Mouse (Mus musculus) kidney, adult 2 months (tissue): ENCODE results near the gene Kcnh6. TPM values are rescaled to one million over a fixed set of nuclear protein-coding genes. Genes with fewer than 3 reads are reported as not detected.
"Not testable (repeated sequence)": the region's sequence is repeated elsewhere in the genome, so short reads cannot be mapped to it uniquely, and the experiment has no call there.

Experiments
- DNase-seq: peaks from one replicate; pipeline ENCODE4 v3.0.0; 2021
- H3K27ac ChIP-seq: fragments of 200-500 bp; 2 replicates; pipeline ENCODE4 v1.5.1; 2012; ENCODE audit warnings: low read depth, low read length, control low read depth, inconsistent platforms; ENCODE audit not compliant: insufficient read depth
- H3K27me3 ChIP-seq: fragments of 200-500 bp; replicated peaks from 2 replicates; pipeline ENCODE4 v1.6.1; 2012; ENCODE audit warnings: mild to moderate bottlenecking, moderate library complexity, low read length, inconsistent platforms; ENCODE audit not compliant: control insufficient read depth, insufficient read depth
- H3K36me3 ChIP-seq: fragments of 200-500 bp; 2 replicates; pipeline ENCODE4 v1.6.1; 2012; ENCODE audit warnings: mild to moderate bottlenecking, moderate library complexity, low read length, inconsistent platforms; ENCODE audit not compliant: control insufficient read depth, insufficient read depth
- H3K4me1 ChIP-seq: fragments of 200-500 bp; 2 replicates; pipeline ENCODE4 v1.6.1; 2011; ENCODE audit warnings: low read length; ENCODE audit not compliant: control insufficient read depth, insufficient read depth
- H3K4me3 ChIP-seq: fragments of 200-500 bp; 2 replicates; pipeline ENCODE4 v1.5.1; 2011; ENCODE audit warnings: mild to moderate bottlenecking, low read depth, low read length, control low read depth; ENCODE audit not compliant: insufficient read depth
- CTCF ChIP-seq: fragments of 200-500 bp; conservative IDR thresholded peaks from 2 replicates; pipeline ENCODE4 v1.5.1; 2011; ENCODE audit warnings: low read depth, mild to moderate bottlenecking, control low read depth, low read length, moderate library complexity, mixed read lengths; ENCODE audit not compliant: insufficient read depth, insufficient read length
- POLR2A ChIP-seq: fragments of 200-500 bp; IDR thresholded peaks from one replicate; pipeline ENCODE4 v1.6.1; 2011; ENCODE audit warnings: low read depth, low read length, control low read depth
- WGBS: fragments of 180-500 bp; shearing (Covaris S2); methylation state at CpG from one replicate; pipeline ENCODE4 v1.1.7; 2018; 5-methylcytosine and 5-hydroxymethylcytosine counted together
- polyA plus RNA-seq: library from polyadenylated mRNA; depleted of rRNA; stranded (reverse); fragments of >200 nt; gene quantifications from 2 replicates; pipeline ENCODE4 v1.2.3, GENCODE M21; 2012

Kcnh6 gene
- polyA plus RNA-seq, 1 experiment = 0.06 TPM

DNA sequence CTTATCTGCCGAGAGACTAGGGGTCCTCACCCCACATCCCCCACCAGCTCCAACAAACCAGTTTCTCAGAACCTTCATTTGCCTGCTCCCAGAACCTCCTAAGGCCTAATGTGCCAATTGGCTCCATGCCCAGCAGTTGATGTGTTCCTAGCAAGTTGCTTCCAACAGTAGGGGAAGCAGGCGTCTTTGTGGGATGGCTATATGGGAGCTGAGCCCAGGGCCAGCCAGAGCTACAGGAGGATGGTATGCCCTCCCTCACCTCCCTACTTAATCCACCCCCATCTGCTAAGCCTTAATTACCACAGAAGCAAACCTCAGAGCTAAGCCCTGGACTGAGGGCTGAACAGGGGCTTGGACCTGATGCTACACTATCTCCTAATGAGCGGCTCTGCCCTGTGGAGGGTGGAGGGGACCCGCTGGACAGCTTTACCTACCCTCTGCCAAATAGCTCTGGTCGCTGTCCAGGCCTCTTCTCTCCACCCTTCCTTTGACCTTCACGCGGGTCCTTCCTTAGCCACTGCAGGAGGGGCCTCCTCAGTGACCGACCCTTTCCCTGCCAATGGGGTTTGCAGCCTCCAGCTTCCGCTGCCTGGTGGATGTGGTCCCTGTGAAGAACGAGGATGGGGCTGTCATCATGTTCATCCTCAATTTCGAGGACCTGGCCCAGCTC, 5.8 kb downstream of the Kcnh6 start:
- WGBS = 58% methylated on average over 11 of the region's 11 CpGs

DNA sequence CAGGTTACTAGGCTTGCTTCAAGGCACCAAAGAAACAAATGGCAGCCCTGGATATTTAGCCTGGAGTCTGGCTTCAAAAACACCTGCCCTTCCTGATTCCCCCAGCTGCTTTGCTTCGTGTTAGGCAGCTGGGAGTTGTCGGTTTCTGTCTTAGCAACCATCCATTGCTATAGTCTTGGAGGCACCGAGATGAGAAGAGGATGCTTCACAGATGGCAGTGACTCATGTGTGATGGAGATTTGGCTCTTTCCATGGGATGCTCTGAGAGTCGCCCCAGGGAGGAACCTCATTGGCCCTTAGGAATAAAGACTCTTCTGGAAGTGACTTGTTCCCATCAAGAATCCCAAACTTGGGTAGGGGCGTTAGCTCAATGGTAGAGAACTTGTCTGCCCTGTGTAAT, 8.5 kb downstream of the Kcnh6 start:
- 73% methylated on average over 5 of the region's 5 CpGs for WGBS
- no peaks in the 10 kb centered on the region for H3K36me3 ChIP-seq
- no peak overlapping the region for H3K27ac ChIP-seq
- DNase-seq = no peak
- no peak overlapping the region for H3K4me3 ChIP-seq
- H3K27me3 ChIP-seq = no peaks in the 10 kb centered on the region
- no peaks in the 10 kb centered on the region for H3K4me1 ChIP-seq
- no peak for TF ChIP-seq POLR2A
- TF ChIP-seq CTCF = no peak

More for the DNA sequence above, 5.8 kb downstream of the Kcnh6 start:
- H3K27ac ChIP-seq = no peak overlapping the region
- DNase-seq = peak; percentile 50
- no peaks in the 10 kb centered on the region for H3K27me3 ChIP-seq
- H3K4me3 ChIP-seq = no peak overlapping the region
- H3K4me1 ChIP-seq = no peaks in the 10 kb centered on the region
- no peak for TF ChIP-seq CTCF
- TF ChIP-seq POLR2A = no peak
- no peaks in the 10 kb centered on the region for H3K36me3 ChIP-seq

- TF ChIP-seq POLR2A (no peak), CTCF (no peak)
- WGBS = 2% methylated on average over 50 of the region's 50 CpGs
- H3K4me3 ChIP-seq = 0 out of 2 replicates have a peak overlapping the region, but pooled peaks have one; percentile 3
- H3K27ac ChIP-seq = no peak overlapping the region
- H3K4me1 ChIP-seq = no peaks in the 10 kb centered on the region
- H3K27me3 ChIP-seq = no peaks in the 10 kb centered on the region
- no peaks in the 10 kb centered on the region for H3K36me3 ChIP-seq
- DNase-seq = no peak
Observed at GRCm38 (mm10) chr11:106020051-106020763, 12.3 kb downstream of the Kcnh6 start.

DNA sequence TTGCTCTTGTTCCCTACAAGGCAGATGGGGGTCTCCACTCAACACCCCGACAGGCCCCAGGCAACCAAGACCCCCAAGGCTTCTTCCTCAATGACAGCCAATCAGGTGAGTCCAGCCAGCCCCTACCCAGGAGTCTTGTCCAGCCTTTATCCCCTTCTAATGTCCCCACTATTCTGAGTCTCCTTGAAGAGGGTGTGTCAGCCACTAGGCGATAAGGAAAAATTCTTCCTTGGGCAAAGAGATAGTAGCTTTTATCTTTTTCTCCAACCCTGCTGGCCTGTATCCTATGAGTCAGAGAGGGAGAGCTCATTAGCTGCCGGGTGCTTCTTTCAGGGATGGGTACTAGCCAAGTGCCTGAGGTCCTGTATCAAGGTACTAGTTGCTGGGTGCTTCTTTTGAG, 17.9 kb downstream of the Kcnh6 start:
- Histone ChIP-seq H3K27me3 (no peaks in the 10 kb centered on the region), H3K36me3 (no peaks in the 10 kb centered on the region), H3K4me1 (no peaks in the 10 kb centered on the region), H3K4me3 (no peak overlapping the region), H3K27ac (no peak overlapping the region)
- TF ChIP-seq CTCF (no peak), POLR2A (no peak)
- 91% methylated on average over 3 of the region's 3 CpGs for WGBS
- DNase-seq = no peak

DNA sequence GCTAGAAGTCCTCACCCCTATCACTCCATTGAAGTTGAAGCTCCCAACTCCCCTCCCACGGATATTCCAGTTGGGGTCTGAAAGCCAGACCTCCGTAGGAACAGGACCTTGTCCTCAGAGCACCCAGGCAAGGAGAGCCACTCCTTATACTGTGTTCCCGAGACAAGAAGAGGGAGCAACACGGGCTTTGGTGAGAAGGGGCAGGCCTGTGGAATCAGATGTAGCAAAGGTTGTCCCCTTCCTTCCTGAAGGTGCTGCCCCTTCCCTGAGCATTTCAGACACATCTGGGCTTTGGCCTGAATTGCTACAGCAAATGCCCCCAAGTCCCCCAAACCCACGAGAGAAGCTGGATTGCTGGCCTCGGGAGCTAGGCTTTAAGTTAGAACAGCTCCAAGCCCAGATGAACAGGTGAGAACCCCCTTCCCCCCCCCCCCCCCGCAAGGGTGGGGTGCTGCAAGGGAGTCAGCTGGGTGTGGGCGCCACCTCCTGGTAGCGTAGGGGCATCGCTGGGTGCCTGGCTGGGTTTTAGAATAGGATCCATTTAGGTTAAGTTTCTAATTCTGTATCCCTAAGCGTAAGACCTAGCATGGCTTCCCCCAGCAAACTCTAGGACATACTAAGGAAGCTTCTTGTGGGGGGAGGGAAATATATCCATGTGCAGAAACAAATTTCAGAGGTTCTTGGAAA, 18.7 kb downstream of the Kcnh6 start:
- H3K4me1 ChIP-seq = no peaks in the 10 kb centered on the region
- H3K27me3 ChIP-seq = no peaks in the 10 kb centered on the region
- no peaks in the 10 kb centered on the region for H3K36me3 ChIP-seq
- no peak overlapping the region for H3K27ac ChIP-seq
- H3K4me3 ChIP-seq = no peak overlapping the region
- DNase-seq = peak; percentile 73
- 16% methylated on average over 11 of the region's 11 CpGs for whole genome bisulfite sequencing
- TF ChIP-seq CTCF = peak; percentile 72
- TF ChIP-seq POLR2A = no peak

DNA sequence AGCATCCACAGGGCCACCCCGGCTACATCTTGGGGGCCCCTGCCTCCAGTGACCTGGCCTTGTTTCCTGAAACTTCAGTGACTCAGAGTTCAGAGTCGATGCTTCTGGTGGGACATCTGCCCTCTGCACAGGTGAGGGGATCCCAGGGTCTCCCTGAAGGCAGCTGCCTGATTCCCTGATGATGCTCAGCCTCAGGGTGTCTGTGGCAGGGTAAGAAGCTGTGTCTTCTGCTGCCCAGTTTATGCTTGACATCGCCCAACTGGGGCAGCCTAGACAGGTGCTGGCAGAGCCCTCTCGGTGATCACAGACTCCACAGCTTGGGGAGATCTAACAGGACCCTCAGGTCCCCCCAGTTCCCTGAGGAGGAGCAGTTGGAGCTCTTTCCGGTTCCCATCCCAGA, 19.7 kb downstream of the Kcnh6 start:
- no peak for TF ChIP-seq CTCF
- no peak for TF ChIP-seq POLR2A
- no peak for DNase-seq
- Histone ChIP-seq H3K27me3 (no peaks in the 10 kb centered on the region), H3K36me3 (no peaks in the 10 kb centered on the region), H3K4me3 (no peak overlapping the region), H3K4me1 (no peaks in the 10 kb centered on the region), H3K27ac (no peak overlapping the region)
- WGBS = 85% methylated on average over 5 of the region's 5 CpGs

DNA sequence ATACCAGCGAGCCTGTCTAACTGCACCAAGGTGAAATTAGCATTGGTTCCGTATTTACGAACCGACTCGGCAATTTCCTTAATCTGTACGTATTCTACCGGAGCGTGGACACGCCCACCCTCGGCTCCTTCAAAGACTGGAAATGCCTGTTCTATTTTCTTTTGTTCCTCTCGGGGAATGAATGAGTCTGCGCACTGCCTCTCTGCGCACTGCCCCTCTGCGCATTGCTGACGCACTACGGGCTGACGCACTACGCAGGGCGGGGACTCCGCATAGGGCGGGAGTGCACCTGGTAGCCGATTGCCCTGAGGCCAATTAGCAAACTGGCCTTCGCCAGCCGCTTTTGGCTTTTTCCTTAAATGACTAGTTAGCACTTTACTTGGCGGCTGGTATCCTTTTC, 24.1 kb downstream of the Kcnh6 start:
- not testable (repeated sequence) for H3K27me3 ChIP-seq, H3K36me3 ChIP-seq, H3K27ac ChIP-seq, H3K4me1 ChIP-seq, DNase-seq
- peak overlapping the region; percentile 32 for H3K4me3 ChIP-seq
- 45% methylated on average over 14 of the region's 25 CpGs for WGBS
